Mouse (Mus musculus): ENCODE data around the gene Bcl2a1d. TPM values are rescaled to one million over a fixed set of nuclear protein-coding genes. Genes with fewer than 3 reads are reported as not detected.
"Not testable (repeated sequence)": the region's sequence is repeated elsewhere in the genome, so short reads cannot be mapped to it uniquely, and the experiment has no call there.

Bcl2a1d gene
- polyA plus RNA-seq (2014; fragmentation: Nextera tagmentation; extraction: Ambion mirVana) = not detected in 2 replicates

- not testable (repeated sequence) for ATAC-seq (replicated peaks; ENCODE audit: insufficient number of reproducible peaks, low FRiP score, low TSS enrichment); H3K4me2 ChIP-seq; H3K36me3 ChIP-seq (ENCODE audit: control insufficient read depth, insufficient read depth, low read length); H3K4me1 ChIP-seq (ENCODE audit: control insufficient read depth, insufficient read depth, low read length); H3K9me3 ChIP-seq (replicated peaks; ENCODE audit: control insufficient read depth, low read length); H3K9ac ChIP-seq (ENCODE audit: low read depth, low read length); H3K27ac ChIP-seq (ENCODE audit: low read depth, low read length); H3K4me3 ChIP-seq (ENCODE audit: low read depth, low read length); H3K27me3 ChIP-seq (ENCODE audit: control insufficient read depth, insufficient read depth, low read length)
- WGBS (ENCODE audit: insufficient replicate concordance) = 64% methylated on average over 5 of the region's 5 CpGs
These were observed at the start of gene Bcl2a1d for GRCm38 (mm10) chr9:88731728-88732127. TSS of gene Bcl2a1d (minus strand) at chr9:88731914.

GRCm38 (mm10) chr9:88770239-88770638 lies 38.5 kb upstream of the Bcl2a1d start:
- not testable (repeated sequence) for H3K27ac ChIP-seq (ENCODE audit: low read depth, low read length); H3K4me2 ChIP-seq; H3K9me3 ChIP-seq (replicated peaks; ENCODE audit: control insufficient read depth, low read length); H3K9ac ChIP-seq (ENCODE audit: low read depth, low read length); H3K36me3 ChIP-seq (ENCODE audit: control insufficient read depth, insufficient read depth, low read length); H3K27me3 ChIP-seq (ENCODE audit: control insufficient read depth, insufficient read depth, low read length); H3K4me3 ChIP-seq (ENCODE audit: low read depth, low read length); H3K4me1 ChIP-seq (ENCODE audit: control insufficient read depth, insufficient read depth, low read length); ATAC-seq (replicated peaks; ENCODE audit: insufficient number of reproducible peaks, low FRiP score, low TSS enrichment)
- WGBS (ENCODE audit: insufficient replicate concordance) = 83% methylated on average over 2 of the region's 6 CpGs

- not testable (repeated sequence) for H3K4me2 ChIP-seq; H3K4me3 ChIP-seq (ENCODE audit: low read depth, low read length); H3K4me1 ChIP-seq (ENCODE audit: control insufficient read depth, insufficient read depth, low read length); H3K36me3 ChIP-seq (ENCODE audit: control insufficient read depth, insufficient read depth, low read length); ATAC-seq (replicated peaks; ENCODE audit: insufficient number of reproducible peaks, low FRiP score, low TSS enrichment); H3K9me3 ChIP-seq (replicated peaks; ENCODE audit: control insufficient read depth, low read length); H3K27ac ChIP-seq (ENCODE audit: low read depth, low read length); H3K9ac ChIP-seq (ENCODE audit: low read depth, low read length); H3K27me3 ChIP-seq (ENCODE audit: control insufficient read depth, insufficient read depth, low read length)
- 73% methylated on average over 4 of the region's 5 CpGs for WGBS (ENCODE audit: insufficient replicate concordance)
These were observed 37.8 kb upstream of the Bcl2a1d start for GRCm38 (mm10) chr9:88769470-88769869.

- H3K27me3 ChIP-seq (ENCODE audit: control insufficient read depth, insufficient read depth, low read length); ATAC-seq (replicated peaks; ENCODE audit: insufficient number of reproducible peaks, low FRiP score, low TSS enrichment); H3K4me1 ChIP-seq (ENCODE audit: control insufficient read depth, insufficient read depth, low read length); H3K27ac ChIP-seq (ENCODE audit: low read depth, low read length); H3K4me3 ChIP-seq (ENCODE audit: low read depth, low read length); H3K4me2 ChIP-seq; H3K9ac ChIP-seq (ENCODE audit: low read depth, low read length); H3K36me3 ChIP-seq (ENCODE audit: control insufficient read depth, insufficient read depth, low read length); H3K9me3 ChIP-seq (replicated peaks; ENCODE audit: control insufficient read depth, low read length): not testable (repeated sequence)
- WGBS (ENCODE audit: insufficient replicate concordance) = no CpG with 5 or more reads among the region's 2 CpGs
These were observed 15.0 kb upstream of the Bcl2a1d start for GRCm38 (mm10) chr9:88746687-88747086.

- not testable (repeated sequence) for H3K36me3 ChIP-seq (ENCODE audit: control insufficient read depth, insufficient read depth, low read length); H3K4me3 ChIP-seq (ENCODE audit: low read depth, low read length); H3K9me3 ChIP-seq (replicated peaks; ENCODE audit: control insufficient read depth, low read length); H3K27me3 ChIP-seq (ENCODE audit: control insufficient read depth, insufficient read depth, low read length); H3K4me1 ChIP-seq (ENCODE audit: control insufficient read depth, insufficient read depth, low read length); ATAC-seq (replicated peaks; ENCODE audit: insufficient number of reproducible peaks, low FRiP score, low TSS enrichment); H3K4me2 ChIP-seq; H3K9ac ChIP-seq (ENCODE audit: low read depth, low read length); H3K27ac ChIP-seq (ENCODE audit: low read depth, low read length)
- WGBS (ENCODE audit: insufficient replicate concordance) = no CpG with 5 or more reads among the region's 2 CpGs
These were observed 14.3 kb upstream of the Bcl2a1d start for GRCm38 (mm10) chr9:88746046-88746445.

- H3K36me3 ChIP-seq (ENCODE audit: control insufficient read depth, insufficient read depth, low read length) = not testable (repeated sequence)
These were observed 3.6 kb upstream of the Bcl2a1d start for GRCm38 (mm10) chr9:88735289-88735688.

GRCm38 (mm10) chr9:88733182-88733581 lies 1.5 kb upstream of the Bcl2a1d start:
- H3K36me3 ChIP-seq (ENCODE audit: control insufficient read depth, insufficient read depth, low read length); H3K9ac ChIP-seq (ENCODE audit: low read depth, low read length); H3K4me1 ChIP-seq (ENCODE audit: control insufficient read depth, insufficient read depth, low read length); ATAC-seq (replicated peaks; ENCODE audit: insufficient number of reproducible peaks, low FRiP score, low TSS enrichment); H3K4me2 ChIP-seq; H3K27ac ChIP-seq (ENCODE audit: low read depth, low read length); H3K9me3 ChIP-seq (replicated peaks; ENCODE audit: control insufficient read depth, low read length); H3K4me3 ChIP-seq (ENCODE audit: low read depth, low read length); H3K27me3 ChIP-seq (ENCODE audit: control insufficient read depth, insufficient read depth, low read length): not testable (repeated sequence)
- 57% methylated on average over 1 of the region's 1 CpGs for WGBS (ENCODE audit: insufficient replicate concordance)

More at GRCm38 (mm10) chr9:88735289-88735688, 3.6 kb upstream of the Bcl2a1d start:
- H3K9ac ChIP-seq (ENCODE audit: low read depth, low read length); ATAC-seq (replicated peaks; ENCODE audit: insufficient number of reproducible peaks, low FRiP score, low TSS enrichment); H3K27me3 ChIP-seq (ENCODE audit: control insufficient read depth, insufficient read depth, low read length); H3K4me2 ChIP-seq; H3K4me1 ChIP-seq (ENCODE audit: control insufficient read depth, insufficient read depth, low read length); H3K4me3 ChIP-seq (ENCODE audit: low read depth, low read length); H3K9me3 ChIP-seq (replicated peaks; ENCODE audit: control insufficient read depth, low read length); H3K27ac ChIP-seq (ENCODE audit: low read depth, low read length): not testable (repeated sequence)

GRCm38 (mm10) chr9:88732334-88732733 lies 620 bp upstream of the Bcl2a1d start:
- not testable (repeated sequence) for H3K9ac ChIP-seq (ENCODE audit: low read depth, low read length); H3K4me1 ChIP-seq (ENCODE audit: control insufficient read depth, insufficient read depth, low read length); H3K36me3 ChIP-seq (ENCODE audit: control insufficient read depth, insufficient read depth, low read length); H3K4me3 ChIP-seq (ENCODE audit: low read depth, low read length); H3K4me2 ChIP-seq; ATAC-seq (replicated peaks; ENCODE audit: insufficient number of reproducible peaks, low FRiP score, low TSS enrichment); H3K27me3 ChIP-seq (ENCODE audit: control insufficient read depth, insufficient read depth, low read length); H3K9me3 ChIP-seq (replicated peaks; ENCODE audit: control insufficient read depth, low read length); H3K27ac ChIP-seq (ENCODE audit: low read depth, low read length)
- 68% methylated on average over 1 of the region's 3 CpGs for WGBS (ENCODE audit: insufficient replicate concordance)

GRCm38 (mm10) chr9:88728311-88728710 lies 3.4 kb downstream of the Bcl2a1d start:
- H3K27me3 ChIP-seq (ENCODE audit: control insufficient read depth, insufficient read depth, low read length); H3K27ac ChIP-seq (ENCODE audit: low read depth, low read length); H3K36me3 ChIP-seq (ENCODE audit: control insufficient read depth, insufficient read depth, low read length); ATAC-seq (replicated peaks; ENCODE audit: insufficient number of reproducible peaks, low FRiP score, low TSS enrichment); H3K9me3 ChIP-seq (replicated peaks; ENCODE audit: control insufficient read depth, low read length); H3K9ac ChIP-seq (ENCODE audit: low read depth, low read length); H3K4me3 ChIP-seq (ENCODE audit: low read depth, low read length); H3K4me1 ChIP-seq (ENCODE audit: control insufficient read depth, insufficient read depth, low read length); H3K4me2 ChIP-seq: not testable (repeated sequence)
